Mouse (Mus musculus) liver, postnatal 0 days (tissue): ENCODE measurements at regions not wholly inside any gene's neighbourhood (a gene's known extent, or its start where the extent isn't known, plus 50 kb on each side); places are given as distances from the start of the nearest gene placed in this dataset.

Experiments used
- CTCF ChIP-seq: sonication (generic); IDR thresholded peaks from 2 replicates; pipeline ENCODE4 v1.5.1; 2016; ENCODE audit warnings: antibody characterized with exemption, low read depth
- EP300 ChIP-seq: IDR thresholded peaks from 2 replicates; pipeline ENCODE4 v1.6.1; 2016; ENCODE audit warnings: antibody characterized with exemption, low read depth, mild to moderate bottlenecking

- TF ChIP-seq CTCF (no peak), EP300 (no peak)
Measured at GRCm38 (mm10) chr3:42154909-42155308, 412.5 kb downstream of the D3Ertd751e start.
